Mouse (Mus musculus) testis, postnatal 14 days (tissue): Measurements from ENCODE around the gene Asic4.

Source experiments
- DNase-seq: peaks from one replicate; pipeline ENCODE4 v3.0.0; 2021; ENCODE audit warnings: low spot score

The Asic4 gene

GRCm38 (mm10) chr1:75503651-75503980 is 53.4 kb downstream of the Asic4 start:
- DNase-seq: no peak

GRCm38 (mm10) chr1:75504256-75505045 is 54.2 kb downstream of the Asic4 start:
- DNase-seq: no peak

- peak; percentile 75 for DNase-seq
Observed at GRCm38 (mm10) chr1:75505159-75505955, 55.1 kb downstream of the Asic4 start.

GRCm38 (mm10) chr1:75505956-75506831 is 56.0 kb downstream of the Asic4 start, which contains the start of gene Obsl1:
TSS of gene Obsl1 (minus strand) at chr1:75506452.
- DNase-seq: peak; percentile 84

- DNase-seq: peak; percentile 88
Observed at GRCm38 (mm10) chr1:75507006-75507405, 56.8 kb downstream of the Asic4 start, which contains the start of gene Inha. TSS of gene Inha (plus strand) at chr1:75507077.

- DNase-seq: peak; percentile 69
Observed at GRCm38 (mm10) chr1:75509586-75509985, 59.4 kb downstream of the Asic4 start.

GRCm38 (mm10) chr1:75510154-75510553 is 59.9 kb downstream of the Asic4 start:
- DNase-seq: no peak

- DNase-seq: no peak
Observed at GRCm38 (mm10) chr1:75511437-75512210, 61.4 kb downstream of the Asic4 start.

- DNase-seq: no peak
Observed at GRCm38 (mm10) chr1:75512550-75512949, 62.3 kb downstream of the Asic4 start.

GRCm38 (mm10) chr1:75516703-75517380 is 66.6 kb downstream of the Asic4 start:
- peak; percentile 72 for DNase-seq

- DNase-seq: no peak
Observed at GRCm38 (mm10) chr1:75517984-75518383, 67.7 kb downstream of the Asic4 start.

- no peak for DNase-seq
Observed at GRCm38 (mm10) chr1:75518427-75518826, 68.2 kb downstream of the Asic4 start.

GRCm38 (mm10) chr1:75519576-75519975 is 69.3 kb downstream of the Asic4 start:
- DNase-seq: peak; percentile 61

GRCm38 (mm10) chr1:75521321-75522031 is 71.2 kb downstream of the Asic4 start, which contains the start of gene Stk11ip:
TSS of gene Stk11ip (plus strand) at chr1:75521529.
- DNase-seq: peak; percentile 91
